Mouse (Mus musculus) G1E (cell line): Measurements from ENCODE around the gene Uxt. TPM values are rescaled to one million over a fixed set of nuclear protein-coding genes. Genes with fewer than 3 reads are reported as not detected.

ENCODE experiments used
- ATAC-seq: 2 replicates; pipeline ENCODE4 v1.8.0; 2016; ENCODE audit warnings: mild to moderate bottlenecking; ENCODE audit not compliant: insufficient number of reproducible peaks, poor library complexity, low FRiP score, severe bottlenecking; ENCODE audit errors: extremely low read depth
- DNase-seq: peaks from one replicate; pipeline ENCODE4 v3.0.0; 2012; ENCODE audit warnings: low spot score
- H3K27me3 ChIP-seq: 2 replicates; pipeline ENCODE4 v1.6.1; 2012; ENCODE audit warnings: mild to moderate bottlenecking, low read length, inconsistent platforms; ENCODE audit not compliant: insufficient read depth
- H3K36me3 ChIP-seq: replicated peaks from 2 replicates; pipeline ENCODE3; 2012; ENCODE audit warnings: mild to moderate bottlenecking, inconsistent platforms
- H3K4me1 ChIP-seq: 2 replicates; pipeline ENCODE4 v1.6.1; 2012; ENCODE audit warnings: low read depth, low read length, inconsistent platforms, mixed read lengths; ENCODE audit not compliant: insufficient read depth
- H3K4me3 ChIP-seq: 2 replicates; pipeline ENCODE4 v1.5.1; 2012; ENCODE audit warnings: low read depth, mild to moderate bottlenecking, inconsistent platforms, low read length, moderate library complexity, mixed read lengths
- H3K9me3 ChIP-seq: replicated peaks from 2 replicates; pipeline ENCODE4 v1.6.1; 2012; ENCODE audit warnings: inconsistent platforms
- CTCF ChIP-seq: IDR thresholded peaks from 2 replicates; pipeline ENCODE4 v1.5.1; 2012; ENCODE audit warnings: low read depth, low read length, inconsistent platforms, mixed read lengths
- GATA1 ChIP-seq: IDR thresholded peaks from 2 replicates; pipeline ENCODE4 v1.6.1; 2012; ENCODE audit warnings: borderline replicate concordance, low read length, inconsistent platforms, mixed read lengths
- GATA2 ChIP-seq: IDR thresholded peaks from 2 replicates; pipeline ENCODE4 v1.6.1; 2012; ENCODE audit warnings: low read depth, low read length, inconsistent platforms, borderline replicate concordance
- POLR2AphosphoS5 ChIP-seq: IDR thresholded peaks from 2 replicates; pipeline ENCODE4 v1.6.1; 2012; ENCODE audit warnings: low read depth, low read length, inconsistent platforms; ENCODE audit not compliant: insufficient replicate concordance
- TAL1 ChIP-seq: conservative IDR thresholded peaks from 2 replicates; pipeline ENCODE4 v1.6.1; 2012; ENCODE audit warnings: low read depth, low read length, inconsistent platforms, mixed read lengths
- polyA plus RNA-seq: library from polyadenylated mRNA; stranded (reverse); fragments of >175 nt; gene quantifications from 2 replicates; pipeline ENCODE4 v1.2.3, GENCODE M21; 2012
- total RNA-seq, 2 experiments: library from RNA; stranded (forward) in 1 of 2; stranded (reverse) in 1 of 2; fragments of 200-1000 nt in 1 of 2; fragments of >200 nt in 1 of 2; fragmentation: Nextera tagmentation in 1 of 2; gene quantifications; 2 replicates each; pipeline ENCODE4 v1.2.3; 2014 to 2017

Uxt gene
- total and polyA plus RNA-seq, 3 experiments: 19.0 to 36.4 (median 27.2) TPM

GRCm38 (mm10) chrX:20913726-20914125, 48.1 kb downstream of the Uxt start:
- Histone ChIP-seq H3K36me3 (no peaks in the 10 kb centered on the region), H3K4me3 (no peak overlapping the region), H3K4me1 (peaks cover 8% of the 10 kb centered on the region), H3K9me3 (no peaks in the 10 kb centered on the region), H3K27me3 (no peaks in the 10 kb centered on the region)
- no peak for ATAC-seq
- TF ChIP-seq POLR2AphosphoS5: no peak
- TF ChIP-seq GATA1: no peak
- no peak for TF ChIP-seq GATA2
- no peak for TF ChIP-seq TAL1
- no peak for TF ChIP-seq CTCF
- no peak for DNase-seq

GRCm38 (mm10) chrX:20910074-20910473, 51.7 kb downstream of the Uxt start:
- Histone ChIP-seq H3K36me3 (no peaks in the 10 kb centered on the region), H3K9me3 (no peaks in the 10 kb centered on the region), H3K27me3 (no peaks in the 10 kb centered on the region), H3K4me1 (peaks cover 8% of the 10 kb centered on the region), H3K4me3 (no peak overlapping the region)
- TF ChIP-seq GATA1: no peak
- no peak for TF ChIP-seq TAL1
- TF ChIP-seq CTCF: no peak
- no peak for TF ChIP-seq POLR2AphosphoS5
- TF ChIP-seq GATA2: no peak
- DNase-seq (no peak), ATAC-seq (no peak)

Other genes with a start within 250 kb of the Uxt start
- 173 and 189 TPM in 2 replicates for gene Araf, start 164.2 kb downstream of the Uxt start, total RNA-seq (2014; fragmentation: Nextera tagmentation)
- 44.8 and 58.4 TPM in 2 replicates for gene Araf, start 164.2 kb downstream of the Uxt start, total RNA-seq (2017)
- gene Araf, start 164.2 kb downstream of the Uxt start, polyA plus RNA-seq: 17.8 and 56.9 TPM in 2 replicates
- gene Timp1, start 91.9 kb downstream of the Uxt start, total RNA-seq (2014; fragmentation: Nextera tagmentation): not detected in 2 replicates
- 0.29 TPM in 1 of 2 replicates, not detected in the other for gene Timp1, start 91.9 kb downstream of the Uxt start, total RNA-seq (2017)
- gene Timp1, start 91.9 kb downstream of the Uxt start, polyA plus RNA-seq: not detected in 2 replicates
- gene Syn1, start 41.0 kb downstream of the Uxt start, total RNA-seq (2014; fragmentation: Nextera tagmentation): not detected in 2 replicates
- not detected in 2 replicates for gene Syn1, start 41.0 kb downstream of the Uxt start, total RNA-seq (2017)
- gene Syn1, start 41.0 kb downstream of the Uxt start, polyA plus RNA-seq: not detected in 2 replicates
- gene Cfp, start 30.5 kb downstream of the Uxt start, total RNA-seq (2014; fragmentation: Nextera tagmentation): 6.2 and 10.1 TPM in 2 replicates
- 9.5 and 12.1 TPM in 2 replicates for gene Cfp, start 30.5 kb downstream of the Uxt start, total RNA-seq (2017)
- 4.9 and 5.9 TPM in 2 replicates for gene Cfp, start 30.5 kb downstream of the Uxt start, polyA plus RNA-seq
- gene Elk1, start 11.4 kb downstream of the Uxt start, total RNA-seq (2014; fragmentation: Nextera tagmentation): 19.3 and 20.5 TPM in 2 replicates
- 7.0 and 7.6 TPM in 2 replicates for gene Elk1, start 11.4 kb downstream of the Uxt start, total RNA-seq (2017)
- 15.8 and 17.1 TPM in 2 replicates for gene Elk1, start 11.4 kb downstream of the Uxt start, polyA plus RNA-seq
- 28.3 and 30.1 TPM in 2 replicates for gene Zfp182, start 100.3 kb upstream of the Uxt start, total RNA-seq (2014; fragmentation: Nextera tagmentation)
- 18.8 and 20.1 TPM in 2 replicates for gene Zfp182, start 100.3 kb upstream of the Uxt start, total RNA-seq (2017)
- 0.28 and 0.44 TPM in 2 replicates for gene Zfp182, start 100.3 kb upstream of the Uxt start, polyA plus RNA-seq
- gene Spaca5, start 106.4 kb upstream of the Uxt start, total RNA-seq (2014; fragmentation: Nextera tagmentation): not detected in 2 replicates
- gene Spaca5, start 106.4 kb upstream of the Uxt start, total RNA-seq (2017): not detected in 2 replicates
- not detected in 2 replicates for gene Spaca5, start 106.4 kb upstream of the Uxt start, polyA plus RNA-seq
- gene Zfp300, start 127.5 kb upstream of the Uxt start, total RNA-seq (2014; fragmentation: Nextera tagmentation): not detected in 2 replicates
- gene Zfp300, start 127.5 kb upstream of the Uxt start, total RNA-seq (2017): not detected in 2 replicates
- gene Zfp300, start 127.5 kb upstream of the Uxt start, polyA plus RNA-seq: not detected in 2 replicates
- not detected in 2 replicates for gene Ssxa1, start 153.8 kb upstream of the Uxt start, total RNA-seq (2014; fragmentation: Nextera tagmentation)
- not detected in 2 replicates for gene Ssxa1, start 153.8 kb upstream of the Uxt start, total RNA-seq (2017)
- not detected in 2 replicates for gene Ssxa1, start 153.8 kb upstream of the Uxt start, polyA plus RNA-seq
- not detected in 2 replicates for gene Gm21876, start 213.6 kb upstream of the Uxt start, total RNA-seq (2014; fragmentation: Nextera tagmentation)
- gene Gm21876, start 213.6 kb upstream of the Uxt start, total RNA-seq (2017): not detected in 2 replicates
- gene Gm21876, start 213.6 kb upstream of the Uxt start, polyA plus RNA-seq: not detected in 2 replicates